Mouse (Mus musculus) midbrain, embryonic 10.5 days (tissue): ENCODE results near the gene Clpp. TPM values are rescaled to one million over a fixed set of nuclear protein-coding genes. Genes with fewer than 3 reads are reported as not detected.

Experiments
- DNase-seq: peaks from one replicate; pipeline ENCODE4 v3.0.0-alpha.2; 2017; ENCODE audit warnings: low spot score
- H3K27ac ChIP-seq: fragments of 300-500 bp; sonication (generic); replicated peaks from 2 replicates; pipeline ENCODE4 v1.5.1; 2016; ENCODE audit warnings: mild to moderate bottlenecking
- H3K27me3 ChIP-seq: fragments of 300-500 bp; sonication (generic); 2 replicates; pipeline ENCODE4 v1.6.1; 2016; ENCODE audit warnings: low read depth, mild to moderate bottlenecking; ENCODE audit not compliant: poor library complexity, severe bottlenecking
- H3K36me3 ChIP-seq: fragments of 300-500 bp; sonication (generic); 2 replicates; pipeline ENCODE4 v1.6.1; 2016; ENCODE audit warnings: mild to moderate bottlenecking, moderate library complexity
- H3K4me1 ChIP-seq: fragments of 300-500 bp; sonication (generic); 2 replicates; pipeline ENCODE4 v1.6.1; 2016
- H3K4me3 ChIP-seq: fragments of 300-500 bp; sonication (generic); 2 replicates; pipeline ENCODE4 v1.5.1; 2016; ENCODE audit warnings: mild to moderate bottlenecking, moderate library complexity
- H3K9me3 ChIP-seq: fragments of 300-500 bp; sonication (generic); replicated peaks from 2 replicates; pipeline ENCODE4 v1.6.1; 2016; ENCODE audit warnings: mild to moderate bottlenecking
- WGBS: fragments of 180-500 bp; shearing (Covaris S2); methylation state at CpG from one replicate; pipeline ENCODE4 v1.1.7; 2016; 5-methylcytosine and 5-hydroxymethylcytosine counted together
- polyA plus RNA-seq: library from polyadenylated mRNA; unstranded; fragments of >200 nt; fragmentation: Nextera tagmentation; extraction: Ambion mirVana; gene quantifications from 2 replicates; pipeline ENCODE4 v1.2.1, GENCODE M21; 2016

The Clpp gene
- 173 and 174 TPM in 2 replicates for polyA plus RNA-seq

DNA sequence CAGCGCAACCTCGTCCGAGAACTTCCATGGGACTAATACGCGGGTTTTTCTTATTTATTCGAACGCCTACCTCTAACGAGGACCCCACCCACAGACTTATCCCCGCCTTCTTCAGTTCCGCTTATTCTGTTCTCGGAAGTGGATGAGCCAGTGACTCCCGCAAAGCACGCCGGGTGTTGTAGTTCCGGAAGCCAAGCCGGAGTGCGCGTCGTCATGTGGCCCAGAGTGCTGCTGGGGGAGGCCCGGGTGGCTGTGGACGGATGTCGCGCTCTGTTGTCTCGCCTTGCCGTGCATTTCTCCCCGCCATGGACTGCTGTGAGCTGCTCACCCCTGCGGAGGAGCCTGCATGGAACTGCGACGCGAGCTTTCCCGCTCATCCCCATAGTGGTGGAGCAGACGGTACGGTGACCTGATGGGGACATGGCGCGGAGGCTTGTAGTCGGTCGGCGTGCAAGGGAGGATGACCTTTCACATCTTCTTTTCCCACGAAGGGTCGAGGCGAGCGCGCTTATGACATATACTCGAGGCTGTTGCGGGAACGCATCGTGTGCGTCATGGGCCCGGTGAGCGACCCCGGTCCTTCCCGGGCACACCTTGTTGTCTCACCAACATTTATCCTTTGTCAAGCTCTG lies at the start of gene Clpp:
TSS of gene Clpp (plus strand) at position 191 of the 632 bp plus-strand sequence.
- peaks cover 42% of the 10 kb centered on the region for H3K36me3 ChIP-seq
- peaks cover 10% of the 10 kb centered on the region for H3K4me1 ChIP-seq
- peak within 1 kb of the TSS; percentile 88 for H3K4me3 ChIP-seq
- under 1% methylated on average over 52 of the region's 52 CpGs for WGBS
- H3K27ac ChIP-seq, result peak within 1 kb of the TSS; percentile 91
- DNase-seq, result peak; percentile 94
- no peaks in the 10 kb centered on the region for H3K9me3 ChIP-seq
- H3K27me3 ChIP-seq, result no peaks in the 10 kb centered on the region

GRCm38 (mm10) chr17:56950915-56951314 lies 39.2 kb upstream of the Clpp start:
- H3K27me3 ChIP-seq, result no peaks in the 10 kb centered on the region
- H3K27ac ChIP-seq, result no peak overlapping the region
- H3K4me3 ChIP-seq, result no peak overlapping the region
- 21% methylated on average over 3 of the region's 3 CpGs for WGBS
- H3K4me1 ChIP-seq, result no peaks in the 10 kb centered on the region
- H3K9me3 ChIP-seq, result peaks cover 6% of the 10 kb centered on the region; the same call in 1 of the 2 replicates
- H3K36me3 ChIP-seq, result no peaks in the 10 kb centered on the region
- peak; percentile 43 for DNase-seq

DNA sequence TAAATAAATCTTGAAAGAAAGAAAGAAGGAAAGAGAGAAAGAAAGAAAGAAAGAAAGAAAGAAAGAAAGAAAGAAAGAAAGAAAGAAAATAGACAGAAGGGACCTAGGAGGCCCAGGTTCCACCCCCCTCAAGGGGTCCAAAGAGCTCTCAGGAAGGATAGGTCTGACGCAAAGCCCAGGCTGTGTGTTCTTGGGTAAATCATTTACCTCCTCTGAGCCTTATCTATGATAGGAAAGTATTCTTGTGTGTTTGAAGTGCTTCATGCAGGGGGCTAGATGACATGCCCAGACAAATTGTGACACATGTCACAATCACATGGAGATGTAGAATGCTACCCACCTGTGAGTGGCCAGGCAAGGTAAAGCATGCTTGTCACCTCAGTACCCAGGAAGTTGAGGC lies 37.5 kb upstream of the Clpp start:
- H3K27me3 ChIP-seq, result no peaks in the 10 kb centered on the region
- no peaks in the 10 kb centered on the region for H3K36me3 ChIP-seq
- no peaks in the 10 kb centered on the region for H3K4me1 ChIP-seq
- 97% methylated on average over 1 of the region's 1 CpGs for WGBS
- H3K27ac ChIP-seq, result no peak overlapping the region
- no peaks in the 10 kb centered on the region for H3K9me3 ChIP-seq
- no peak overlapping the region for H3K4me3 ChIP-seq
- DNase-seq, result no peak

GRCm38 (mm10) chr17:56954871-56955270 lies 35.2 kb upstream of the Clpp start:
- Histone ChIP-seq H3K4me3 (no peak overlapping the region), H3K4me1 (no peaks in the 10 kb centered on the region), H3K36me3 (no peaks in the 10 kb centered on the region), H3K9me3 (no peaks in the 10 kb centered on the region), H3K27ac (no peak overlapping the region), H3K27me3 (no peaks in the 10 kb centered on the region)
- 88% methylated on average over 7 of the region's 7 CpGs for WGBS
- no peak for DNase-seq

DNA sequence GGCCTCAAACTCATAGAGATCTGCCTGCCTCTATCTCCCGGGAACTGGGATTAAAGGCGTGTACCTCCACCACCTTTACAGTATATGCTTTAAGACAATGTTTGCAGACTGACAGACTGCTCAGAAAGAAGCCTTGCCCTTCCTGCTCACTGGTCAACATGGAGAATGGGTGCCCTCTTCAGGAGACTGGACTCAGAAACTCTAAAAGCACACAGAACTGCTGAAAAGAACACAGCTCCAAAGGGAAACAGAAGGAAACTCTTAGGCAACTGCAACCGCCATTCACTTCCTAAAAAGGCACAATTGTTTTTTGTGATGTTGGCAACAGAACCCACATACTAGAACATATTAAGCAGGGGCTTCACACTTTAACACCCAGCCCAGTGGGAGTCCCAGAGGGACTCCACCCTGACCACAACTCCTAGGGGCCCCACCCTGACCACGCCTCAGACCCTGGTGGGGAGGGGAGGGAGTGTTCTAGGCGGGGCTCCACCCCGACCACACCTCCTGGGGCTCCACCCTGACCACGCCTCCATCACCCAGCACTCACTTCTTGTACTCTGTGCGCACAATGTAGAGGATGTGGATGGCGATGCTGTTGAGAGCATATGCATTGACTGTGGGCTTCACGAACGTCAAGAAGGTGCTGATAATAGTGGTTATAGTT lies 32.2 kb upstream of the Clpp start:
- DNase-seq, result no peak
- 32% methylated on average over 11 of the region's 11 CpGs for WGBS
- H3K4me1 ChIP-seq, result no peaks in the 10 kb centered on the region

GRCm38 (mm10) chr17:56958667-56959066 lies 31.4 kb upstream of the Clpp start:
- DNase-seq, result no peak
- Histone ChIP-seq H3K27me3 (no peaks in the 10 kb centered on the region), H3K4me3 (no peak overlapping the region), H3K9me3 (no peaks in the 10 kb centered on the region), H3K4me1 (no peaks in the 10 kb centered on the region), H3K27ac (no peak overlapping the region), H3K36me3 (no peaks in the 10 kb centered on the region)
- 83% methylated on average over 4 of the region's 4 CpGs for WGBS

More for the DNA sequence above, 32.2 kb upstream of the Clpp start:
- no peaks in the 10 kb centered on the region for H3K27me3 ChIP-seq
- H3K9me3 ChIP-seq, result no peaks in the 10 kb centered on the region
- H3K27ac ChIP-seq, result no peak overlapping the region
- H3K36me3 ChIP-seq, result no peaks in the 10 kb centered on the region
- H3K4me3 ChIP-seq, result no peak overlapping the region

DNA sequence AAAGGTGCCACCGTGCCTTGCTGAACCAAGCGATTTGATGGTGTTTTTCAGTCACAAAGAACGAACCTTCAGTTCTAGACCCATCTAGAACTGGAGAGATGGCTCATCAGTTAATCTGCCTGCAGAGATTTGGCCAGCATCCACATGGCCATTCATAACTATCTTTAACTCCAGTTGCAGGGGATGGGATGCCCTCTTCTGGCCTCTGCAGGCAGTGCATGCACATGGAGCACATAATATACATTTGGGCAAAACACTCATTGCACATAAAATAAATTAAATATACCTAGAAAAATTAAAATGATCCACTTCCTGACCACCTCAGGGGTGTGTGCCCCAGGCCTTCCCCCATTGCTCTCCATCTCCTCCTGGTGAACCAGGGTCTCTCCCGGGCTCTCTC lies 28.2 kb upstream of the Clpp start:
- Histone ChIP-seq H3K9me3 (no peaks in the 10 kb centered on the region), H3K27ac (no peak overlapping the region), H3K27me3 (no peaks in the 10 kb centered on the region), H3K4me1 (no peaks in the 10 kb centered on the region), H3K4me3 (no peak overlapping the region), H3K36me3 (no peaks in the 10 kb centered on the region)
- no peak for DNase-seq
- 95% methylated on average over 4 of the region's 4 CpGs for whole genome bisulfite sequencing

DNA sequence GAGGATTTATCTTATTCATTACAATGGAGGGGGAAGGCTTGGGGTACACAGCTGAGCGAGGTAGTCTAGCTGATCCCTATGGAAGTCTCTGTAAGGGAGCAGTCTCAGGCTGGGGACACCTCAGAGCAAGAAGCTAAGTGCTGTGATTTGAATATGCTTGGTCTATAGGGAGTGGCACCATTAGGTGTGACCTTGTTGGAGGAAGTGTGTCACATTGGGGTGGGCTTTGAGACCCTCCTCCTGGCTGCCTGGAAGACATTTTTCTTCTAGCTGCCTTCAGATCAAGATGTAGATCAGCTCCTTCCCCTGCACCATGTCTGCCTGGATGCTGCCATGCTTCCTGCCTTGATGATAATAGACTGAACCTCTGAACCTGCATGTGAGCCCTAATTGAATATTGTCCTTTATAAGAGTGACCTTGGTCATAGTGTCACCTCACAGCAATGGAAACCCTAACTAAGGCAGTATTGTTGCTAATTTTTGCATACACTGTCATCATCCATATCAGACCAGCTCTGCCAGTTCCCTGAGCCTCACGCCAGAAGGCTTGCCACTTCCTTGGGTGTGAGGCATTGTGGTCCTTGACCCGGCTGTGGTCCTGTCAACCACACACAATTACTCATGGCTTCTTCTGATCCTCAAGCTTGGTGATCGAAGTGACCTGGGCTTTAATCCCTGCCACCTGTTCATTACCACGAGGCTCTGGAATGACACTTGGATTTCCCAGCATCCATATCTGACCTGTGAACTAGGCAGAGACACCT lies 27.3 kb upstream of the Clpp start:
- Histone ChIP-seq H3K27me3 (no peaks in the 10 kb centered on the region), H3K4me3 (no peak overlapping the region), H3K36me3 (no peaks in the 10 kb centered on the region), H3K27ac (no peak overlapping the region), H3K9me3 (no peaks in the 10 kb centered on the region), H3K4me1 (no peaks in the 10 kb centered on the region)
- 86% methylated on average over 5 of the region's 5 CpGs for WGBS
- DNase-seq, result no peak

GRCm38 (mm10) chr17:56963646-56964045 lies 26.5 kb upstream of the Clpp start:
- H3K9me3 ChIP-seq, result no peaks in the 10 kb centered on the region
- H3K4me3 ChIP-seq, result no peak overlapping the region
- 81% methylated on average over 6 of the region's 6 CpGs for WGBS

GRCm38 (mm10) chr17:56969321-56969720 lies 20.8 kb upstream of the Clpp start:
- no peaks in the 10 kb centered on the region for H3K27me3 ChIP-seq
- WGBS, result 79% methylated on average over 3 of the region's 3 CpGs
- H3K27ac ChIP-seq, result no peak overlapping the region
- no peaks in the 10 kb centered on the region for H3K9me3 ChIP-seq
- H3K4me1 ChIP-seq, result no peaks in the 10 kb centered on the region
- H3K36me3 ChIP-seq, result no peaks in the 10 kb centered on the region
- DNase-seq, result no peak
- H3K4me3 ChIP-seq, result no peak overlapping the region

More at GRCm38 (mm10) chr17:56963646-56964045, 26.5 kb upstream of the Clpp start:
- no peaks in the 10 kb centered on the region for H3K27me3 ChIP-seq
- H3K36me3 ChIP-seq, result no peaks in the 10 kb centered on the region
- no peak for DNase-seq
- H3K4me1 ChIP-seq, result no peaks in the 10 kb centered on the region
- no peak overlapping the region for H3K27ac ChIP-seq

DNA sequence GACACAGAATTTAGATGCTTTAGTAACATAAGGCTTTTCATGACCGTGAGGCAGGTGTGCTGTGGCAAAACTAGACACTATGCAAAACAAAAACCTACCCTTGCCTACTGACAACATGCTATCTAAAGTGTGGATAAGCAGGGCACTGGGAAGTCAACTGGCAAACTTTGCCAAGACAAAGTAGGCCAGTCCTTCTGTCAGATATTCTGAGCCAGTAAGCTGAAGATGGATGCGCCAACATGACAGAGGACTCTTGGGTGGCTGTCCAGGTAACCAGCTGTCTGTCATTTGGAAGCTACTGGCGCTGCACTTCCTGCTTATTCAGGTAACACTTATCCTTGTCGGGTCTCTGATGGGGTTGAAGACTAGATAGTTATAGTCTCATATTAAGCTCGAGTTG lies 20.0 kb upstream of the Clpp start:
- H3K36me3 ChIP-seq, result no peaks in the 10 kb centered on the region
- no peaks in the 10 kb centered on the region for H3K4me1 ChIP-seq
- H3K4me3 ChIP-seq, result no peak overlapping the region
- H3K27ac ChIP-seq, result no peak overlapping the region
- H3K27me3 ChIP-seq, result no peaks in the 10 kb centered on the region
- no peaks in the 10 kb centered on the region for H3K9me3 ChIP-seq
- WGBS, result 75% methylated on average over 5 of the region's 5 CpGs
- no peak for DNase-seq

GRCm38 (mm10) chr17:56973956-56974707 lies 16.0 kb upstream of the Clpp start:
- H3K4me1 ChIP-seq, result no peaks in the 10 kb centered on the region
- no peaks in the 10 kb centered on the region for H3K27me3 ChIP-seq
- no peak for DNase-seq
- no peak overlapping the region for H3K4me3 ChIP-seq
- no peaks in the 10 kb centered on the region for H3K36me3 ChIP-seq
- WGBS, result 67% methylated on average over 13 of the region's 14 CpGs
- H3K9me3 ChIP-seq, result no peaks in the 10 kb centered on the region
- H3K27ac ChIP-seq, result no peak overlapping the region
